Mouse (Mus musculus): ENCODE data around the gene Bach2.

GRCm38 (mm10) chr4:32530421-32530920 is 291.9 kb downstream of the Bach2 start:
- TF ChIP-seq CTCF (IDR thresholded peaks at IDR 0.05; ENCODE audit: control insufficient read depth, insufficient read depth, low read length) (no peak), POLR2A (IDR thresholded peaks at IDR 0.05; ENCODE audit: borderline replicate concordance, control insufficient read depth, low read depth, low read length) (no peak)
